Mouse (Mus musculus): Measurements from ENCODE around the gene Frmd5.

Gene Frmd5

GRCm38 (mm10) chr2:121683606-121684005 is 123.3 kb downstream of the Frmd5 start:
- no peak for DNase-seq (ENCODE audit: low spot score in 2 of 2)

- DNase-seq (ENCODE audit: low spot score in 2 of 2), result no peak
Measured at GRCm38 (mm10) chr2:121682361-121682760, 124.5 kb downstream of the Frmd5 start.

GRCm38 (mm10) chr2:121679711-121680110 is 127.2 kb downstream of the Frmd5 start:
- DNase-seq (ENCODE audit: low spot score in 2 of 2), result no peak

GRCm38 (mm10) chr2:121677649-121677986 is 129.3 kb downstream of the Frmd5 start:
- DNase-seq (ENCODE audit: low spot score in 2 of 2), result no peak

GRCm38 (mm10) chr2:121676951-121677648 is 129.8 kb downstream of the Frmd5 start:
- DNase-seq (ENCODE audit: low spot score in 2 of 2), result no peak

- DNase-seq (ENCODE audit: low spot score in 2 of 2), result no peak
Measured at GRCm38 (mm10) chr2:121675895-121676294, 131.0 kb downstream of the Frmd5 start.

- no peak for DNase-seq (ENCODE audit: low spot score in 2 of 2)
Measured at GRCm38 (mm10) chr2:121675136-121675535, 131.8 kb downstream of the Frmd5 start.

GRCm38 (mm10) chr2:121674211-121674610 is 132.7 kb downstream of the Frmd5 start:
- DNase-seq (ENCODE audit: low spot score in 2 of 2), result no peak

- no peak for DNase-seq (ENCODE audit: low spot score in 2 of 2)
Measured at GRCm38 (mm10) chr2:121669846-121670245, 137.0 kb downstream of the Frmd5 start.

GRCm38 (mm10) chr2:121668256-121668655 is 138.6 kb downstream of the Frmd5 start:
- no peak for DNase-seq (ENCODE audit: low spot score in 2 of 2)

- no peak for DNase-seq (ENCODE audit: low spot score in 2 of 2)
Measured at GRCm38 (mm10) chr2:121661160-121661502, 145.8 kb downstream of the Frmd5 start.

- DNase-seq (ENCODE audit: low spot score in 2 of 2), result no peak
Measured at GRCm38 (mm10) chr2:121660461-121661159, 146.3 kb downstream of the Frmd5 start.

- DNase-seq (ENCODE audit: low spot score in 2 of 2), result no peak
Measured at GRCm38 (mm10) chr2:121659350-121659749, 147.5 kb downstream of the Frmd5 start.

- DNase-seq (ENCODE audit: low spot score in 2 of 2), result no peak
Measured at GRCm38 (mm10) chr2:121658123-121658767, 148.6 kb downstream of the Frmd5 start.

- DNase-seq (ENCODE audit: low spot score in 2 of 2), result no peak
Measured at GRCm38 (mm10) chr2:121655966-121656365, 150.9 kb downstream of the Frmd5 start.

GRCm38 (mm10) chr2:121655106-121655505 is 151.8 kb downstream of the Frmd5 start:
- no peak for DNase-seq (ENCODE audit: low spot score in 2 of 2)

- DNase-seq (ENCODE audit: low spot score in 2 of 2), result no peak
Measured at GRCm38 (mm10) chr2:121646528-121646927, 160.4 kb downstream of the Frmd5 start.

- DNase-seq (ENCODE audit: low spot score in 2 of 2), result no peak
Measured at GRCm38 (mm10) chr2:121642934-121643333, 164.0 kb downstream of the Frmd5 start.

GRCm38 (mm10) chr2:121632091-121632490 is 174.8 kb downstream of the Frmd5 start:
- DNase-seq (ENCODE audit: low spot score in 2 of 2), result no peak

GRCm38 (mm10) chr2:121630286-121630685 is 176.6 kb downstream of the Frmd5 start:
- no peak for DNase-seq (ENCODE audit: low spot score in 2 of 2)

GRCm38 (mm10) chr2:121628290-121628689 is 178.6 kb downstream of the Frmd5 start:
- DNase-seq (ENCODE audit: low spot score in 2 of 2), result no peak

- DNase-seq (ENCODE audit: low spot score in 2 of 2), result no peak
Measured at GRCm38 (mm10) chr2:121625901-121626300, 181.0 kb downstream of the Frmd5 start.

Measured in frontal cortex, postnatal 14 days (tissue).